Comparison of ENCODE assay signal across 9 mouse cellular contexts in genomic region chr1:135607019-135607418, GRCm38 (mm10). TPM values are rescaled to one million over a fixed set of nuclear protein-coding genes. Genes with fewer than 3 reads are reported as not detected.
DNase-seq lines count a peak whose midpoint lies in the region; ATAC-seq and TF ChIP-seq lines count a peak whose summit lies in the region.
"Had no signal": no experiment of that assay in that cellular context is flagged by ENCODE, and none has a peak within 500 bp of the region (broad histone marks: within the 10 kb centered on the region; RNA-seq: fewer than 3 reads in every experiment).

TSS of gene Nav1 (minus strand) at chr1:135607295.

- intact Hi-C loops in heart, postnatal 10 days (cut with DNase I): no loop called here

- no peak for TF ChIP-seq POLR2A in bone marrow macrophage, adult 2 months (IDR thresholded peaks at IDR 0.05; ENCODE audit: borderline replicate concordance, low read depth, low read length)

- no peak for TF ChIP-seq CTCF in bone marrow macrophage, adult 2 months (IDR thresholded peaks at IDR 0.05; ENCODE audit: low read depth, low read length)

- H3K9ac ChIP-seq in kidney, embryonic 16.5 days (replicated peaks; ENCODE audit: low read length): no peak within 1 kb of the TSS
- no peak within 1 kb of the TSS for H3K9ac ChIP-seq in limb, embryonic 15.5 days
- H3K9ac ChIP-seq: liver, embryonic 13.5 days had no signal

- H3K4me1 ChIP-seq in kidney, embryonic 16.5 days (ENCODE audit: insufficient read depth, low read length): peaks cover 6% of the 10 kb centered on the region; the same call in 1 of the 2 replicates
- peaks cover 10% of the 10 kb centered on the region; the same call in 1 of the 2 replicates for H3K4me1 ChIP-seq in bone marrow macrophage, adult 2 months (ENCODE audit: control insufficient read depth, insufficient read depth, low read length)
- 0 out of 2 replicates have a peak, but pooled peaks cover 2% of the 10 kb centered on the region for H3K4me1 ChIP-seq in limb, embryonic 15.5 days
- H3K4me1 ChIP-seq: liver, embryonic 13.5 days had no signal

- 30% methylated on average over 7 of the region's 7 CpGs for WGBS in kidney, embryonic 16.5 days
- WGBS in limb, embryonic 15.5 days: 32% methylated on average over 7 of the region's 7 CpGs

- no peaks in the 10 kb centered on the region for H3K9me3 ChIP-seq in kidney, embryonic 16.5 days (ENCODE audit: low read length)
- H3K9me3 ChIP-seq in limb, embryonic 15.5 days: no peaks in the 10 kb centered on the region
- H3K9me3 ChIP-seq: liver, embryonic 13.5 days had no signal

- H3K36me3 ChIP-seq in kidney, embryonic 16.5 days (ENCODE audit: insufficient read depth, low read length): no peaks in the 10 kb centered on the region
- no peaks in the 10 kb centered on the region for H3K36me3 ChIP-seq in limb, embryonic 15.5 days
- H3K36me3 ChIP-seq: liver, embryonic 13.5 days had no signal

- H3K27ac ChIP-seq in kidney, embryonic 16.5 days (ENCODE audit: low read length): no peak within 1 kb of the TSS
- no peak within 1 kb of the TSS for H3K27ac ChIP-seq in bone marrow macrophage, adult 2 months (ENCODE audit: insufficient read depth, low read depth, low read length)
- H3K27ac ChIP-seq in limb, embryonic 15.5 days: no peak within 1 kb of the TSS
- H3K27ac ChIP-seq: liver, embryonic 13.5 days had no signal

- no peak within 1 kb of the TSS for H3K4me2 ChIP-seq in kidney, embryonic 16.5 days (replicated peaks; ENCODE audit: low read depth, low read length)
- H3K4me2 ChIP-seq in limb, embryonic 15.5 days: no peak within 1 kb of the TSS
- H3K4me2 ChIP-seq: liver, embryonic 13.5 days had no signal

- no peak for ATAC-seq in kidney, embryonic 16.5 days (ENCODE audit: low FRiP score, low TSS enrichment)
- ATAC-seq in limb, embryonic 15.5 days (ENCODE audit: insufficient number of reproducible peaks, low FRiP score, low TSS enrichment, low read depth): no peak

- no peak within 1 kb of the TSS for H3K4me3 ChIP-seq in kidney, embryonic 16.5 days (ENCODE audit: low read length)
- H3K4me3 ChIP-seq in bone marrow macrophage, adult 2 months (ENCODE audit: insufficient read depth, low read length): no peak within 1 kb of the TSS
- no peak within 1 kb of the TSS for H3K4me3 ChIP-seq in limb, embryonic 15.5 days
- H3K4me3 ChIP-seq: liver, embryonic 13.5 days had no signal

- H3K27me3 ChIP-seq in kidney, embryonic 16.5 days (ENCODE audit: insufficient read depth, low read length): no peaks in the 10 kb centered on the region
- H3K27me3 ChIP-seq in limb, embryonic 15.5 days: no peaks in the 10 kb centered on the region
- H3K27me3 ChIP-seq: liver, embryonic 13.5 days had no signal

- no peak for DNase-seq in kidney, postnatal 14 days
- DNase-seq in heart, postnatal 10 days: no peak
- DNase-seq in thymus, adult 18-20 months: no peak
- no peak for DNase-seq in cerebellum, adult 9-10 months
- DNase-seq in cerebellum, adult 18-20 months: no peak
- DNase-seq: liver, embryonic 13.5 days had no signal

RNA-seq across cellular contexts. Expression of gene Nav1, which starts in this region (rescaled TPM):
- polyA plus RNA-seq in kidney, embryonic 16.5 days (2015; fragmentation: Nextera tagmentation; extraction: Ambion mirVana): 12.2 and 16.8 TPM in 2 replicates
- polyA plus RNA-seq in bone marrow macrophage, adult 2 months (2012; ENCODE audit: insufficient read depth, insufficient read length, missing spikeins): 80.6 and 81.3 TPM in 2 replicates
- total RNA-seq in heart, postnatal 10 days (2021): 10 to 100 TPM; 34.3 to 42.8 TPM
- polyA plus RNA-seq in limb, embryonic 15.5 days (2015; fragmentation: Nextera tagmentation; extraction: Ambion mirVana): 10.4 and 10.6 TPM in 2 replicates
